Mouse (Mus musculus) heart, postnatal 4 days (tissue): Measurements from ENCODE around the gene Unc79. TPM values are rescaled to one million over a fixed set of nuclear protein-coding genes. Genes with fewer than 3 reads are reported as not detected.

Experiments
- DNase-seq: peaks from one replicate; pipeline ENCODE4 v3.0.0; 2021
- total RNA-seq, 2 experiments: library from RNA; stranded (reverse); gene quantifications; 2 replicates each; pipeline ENCODE4 v1.2.3; 2021

The Unc79 gene
- total RNA-seq, 2 experiments from 2014 or later, result 0.17 to 0.29 TPM

- no peak for DNase-seq
These were observed 180.3 kb downstream of the Unc79 start for GRCm38 (mm10) chr12:103128914-103129313.

GRCm38 (mm10) chr12:103129395-103130248 is 181.0 kb downstream of the Unc79 start:
- no peak for DNase-seq

- DNase-seq, result no peak
These were observed 182.8 kb downstream of the Unc79 start for GRCm38 (mm10) chr12:103131419-103131818.

- DNase-seq, result peak; percentile 50
These were observed 193.9 kb downstream of the Unc79 start for GRCm38 (mm10) chr12:103142550-103143010.

GRCm38 (mm10) chr12:103143798-103144565 is 195.3 kb downstream of the Unc79 start:
- peak; percentile 68 for DNase-seq

GRCm38 (mm10) chr12:103150247-103150646 is 201.6 kb downstream of the Unc79 start:
- DNase-seq, result no peak

- no peak for DNase-seq
These were observed 206.3 kb downstream of the Unc79 start for GRCm38 (mm10) chr12:103154927-103155326.

- no peak for DNase-seq
These were observed 206.7 kb downstream of the Unc79 start for GRCm38 (mm10) chr12:103155406-103155805.

GRCm38 (mm10) chr12:103157129-103157910 is 208.7 kb downstream of the Unc79 start:
- no peak for DNase-seq

GRCm38 (mm10) chr12:103159016-103159415 is 210.4 kb downstream of the Unc79 start:
- no peak for DNase-seq

GRCm38 (mm10) chr12:103160721-103161120 is 212.1 kb downstream of the Unc79 start:
- no peak for DNase-seq

- DNase-seq, result no peak
These were observed 214.9 kb downstream of the Unc79 start for GRCm38 (mm10) chr12:103163596-103163995.

GRCm38 (mm10) chr12:103164101-103165030 is 215.7 kb downstream of the Unc79 start:
- DNase-seq, result no peak

- no peak for DNase-seq
These were observed 220.2 kb downstream of the Unc79 start for GRCm38 (mm10) chr12:103168892-103169291.

GRCm38 (mm10) chr12:103183057-103183456 is 234.4 kb downstream of the Unc79 start:
- DNase-seq, result no peak

GRCm38 (mm10) chr12:103187020-103187419 is 238.4 kb downstream of the Unc79 start:
- no peak for DNase-seq

GRCm38 (mm10) chr12:103188223-103188622 is 239.6 kb downstream of the Unc79 start:
- DNase-seq, result peak; percentile 25

- peak; percentile 18 for DNase-seq
These were observed 241.1 kb downstream of the Unc79 start for GRCm38 (mm10) chr12:103189771-103190170.

- DNase-seq, result no peak
These were observed 244.3 kb downstream of the Unc79 start for GRCm38 (mm10) chr12:103192996-103193395.

GRCm38 (mm10) chr12:103202592-103203544 is 254.2 kb downstream of the Unc79 start:
- DNase-seq, result peak; percentile 56
